Mouse (Mus musculus): ENCODE measurements at regions not wholly inside any gene's neighbourhood (a gene's known extent, or its start where the extent isn't known, plus 50 kb on each side); places are given as distances from the start of the nearest gene placed in this dataset.

GRCm38 (mm10) chr12:35614885-35615284, 80.0 kb upstream of the Ahr start:
- no peak for DNase-seq (ENCODE audit: low spot score)

- no peak for DNase-seq (ENCODE audit: low spot score)
Measured at GRCm38 (mm10) chr12:35607652-35608051, 72.8 kb upstream of the Ahr start.

- no peak for DNase-seq (ENCODE audit: low spot score)
Measured at GRCm38 (mm10) chr12:35603742-35604141, 68.9 kb upstream of the Ahr start.

DNA sequence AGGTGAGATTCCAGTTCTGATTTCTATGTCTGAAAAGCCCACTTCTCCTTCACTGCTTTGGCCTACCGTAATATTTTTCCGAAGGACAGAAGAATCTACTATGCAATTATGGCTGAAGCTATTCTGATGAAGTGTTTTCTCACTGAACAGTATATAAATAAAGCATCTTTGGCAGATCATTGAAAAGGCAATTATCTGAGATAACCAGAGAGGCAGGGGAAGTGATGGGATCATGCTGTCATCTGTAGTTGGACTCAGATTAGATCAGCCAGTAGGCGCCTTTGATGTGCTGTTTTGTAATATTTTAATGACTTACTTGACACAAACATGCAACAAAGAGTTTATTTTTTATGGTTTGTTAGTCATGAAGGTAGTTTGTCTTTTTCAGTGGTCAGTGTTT, 67.8 kb upstream of the Ahr start:
- no peak for DNase-seq (ENCODE audit: low spot score)

DNA sequence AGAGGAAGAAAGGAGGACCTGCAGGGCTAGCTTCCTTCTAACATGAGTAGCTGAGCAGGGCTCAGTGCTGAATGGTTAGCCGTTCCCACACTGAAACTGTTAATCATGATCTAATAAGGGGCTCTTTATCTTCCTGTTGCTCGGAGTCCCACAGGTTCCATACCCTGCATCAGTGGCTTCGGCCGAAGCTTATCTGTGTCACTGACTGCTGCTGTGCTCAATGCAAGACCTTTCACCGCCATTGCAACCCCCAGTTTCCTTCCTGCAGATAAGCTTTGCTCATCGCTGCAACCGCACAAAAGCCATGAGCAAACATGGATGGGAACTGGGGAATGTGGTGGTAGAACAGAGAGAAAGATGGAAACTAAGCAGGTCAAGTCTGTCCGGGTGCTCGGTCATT, 63.5 kb upstream of the Ahr start:
- no peak for DNase-seq (ENCODE audit: low spot score)

DNA sequence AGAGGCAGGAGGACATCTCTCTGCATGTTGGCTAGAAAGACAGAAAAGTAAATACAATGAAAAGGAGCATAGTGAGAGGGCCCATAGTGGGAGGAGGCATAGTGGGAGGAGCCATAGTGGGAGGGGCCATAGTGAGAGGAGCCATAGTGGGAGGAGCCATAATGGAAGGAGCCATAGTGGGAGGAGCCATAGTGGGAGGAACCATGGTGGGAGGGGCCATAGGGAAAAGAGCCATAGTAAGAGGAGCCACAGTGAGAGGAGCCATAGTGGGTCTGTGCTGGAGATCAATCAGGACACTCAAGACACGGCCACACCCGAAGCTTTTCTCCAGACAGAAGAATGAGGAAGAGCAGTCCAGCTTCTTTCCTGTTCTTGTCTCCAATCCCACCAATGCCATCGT, 58.0 kb upstream of the Ahr start:
- DNase-seq (ENCODE audit: low spot score), result no peak

All from urinary bladder, postnatal 25 days (tissue).